Mouse (Mus musculus) spleen, postnatal 36 days (tissue): ENCODE data around the gene Eno2.
A peak's percentile ranks its signal among the peaks of the same experiment; 100 is the strongest.

Experiments
- DNase-seq, 2 experiments: peaks; one replicate each; pipeline ENCODE4 v3.0.0; 2022; ENCODE audit warnings: low spot score in 2 of 2, mixed read lengths in 1 of 2

The Eno2 gene

GRCm38 (mm10) chr6:124740211-124740887, 29.1 kb downstream of the Eno2 start:
- peak; percentile 59 to 68 for DNase-seq

- no peak for DNase-seq
Measured at GRCm38 (mm10) chr6:124739231-124739796, 30.2 kb downstream of the Eno2 start.

GRCm38 (mm10) chr6:124738511-124739023, 30.9 kb downstream of the Eno2 start, which contains the start of gene Ptpn6:
Ptpn6 (minus strand) TSS chr6:124738714.
- DNase-seq: peak in 1 of 2 experiments; percentile 58

GRCm38 (mm10) chr6:124737040-124737439, 32.4 kb downstream of the Eno2 start:
- no peak for DNase-seq

GRCm38 (mm10) chr6:124734417-124734816, 35.1 kb downstream of the Eno2 start:
- no peak for DNase-seq

- DNase-seq: peak; percentile 96
Measured at GRCm38 (mm10) chr6:124732476-124733370, 36.8 kb downstream of the Eno2 start.

- DNase-seq: no peak
Measured at GRCm38 (mm10) chr6:124731038-124731437, 38.4 kb downstream of the Eno2 start.

- DNase-seq: peak; percentile 86 to 91
Measured at GRCm38 (mm10) chr6:124729850-124730705, 39.4 kb downstream of the Eno2 start.

GRCm38 (mm10) chr6:124728621-124729020, 40.9 kb downstream of the Eno2 start:
- DNase-seq: no peak

GRCm38 (mm10) chr6:124724472-124724871, 45.0 kb downstream of the Eno2 start:
- no peak for DNase-seq

GRCm38 (mm10) chr6:124723541-124723940, 45.9 kb downstream of the Eno2 start:
- peak; percentile 79 to 86 for DNase-seq

GRCm38 (mm10) chr6:124722876-124723473, 46.5 kb downstream of the Eno2 start:
- no peak for DNase-seq

- peak; percentile 84 to 86 for DNase-seq
Measured at GRCm38 (mm10) chr6:124720904-124721303, 48.6 kb downstream of the Eno2 start.

GRCm38 (mm10) chr6:124719354-124719978, 50.0 kb downstream of the Eno2 start:
- no peak for DNase-seq

- no peak for DNase-seq
Measured at GRCm38 (mm10) chr6:124718703-124719102, 50.8 kb downstream of the Eno2 start.

GRCm38 (mm10) chr6:124717968-124718367, 51.5 kb downstream of the Eno2 start:
- DNase-seq: no peak

GRCm38 (mm10) chr6:124716864-124717490, 52.5 kb downstream of the Eno2 start:
- peak; percentile 69 to 74 for DNase-seq

- no peak for DNase-seq
Measured at GRCm38 (mm10) chr6:124712918-124713317, 56.6 kb downstream of the Eno2 start.

- DNase-seq: peak; percentile 98
Measured at GRCm38 (mm10) chr6:124711824-124712782, 57.4 kb downstream of the Eno2 start, which contains the start of the genes Emg1 and Phb2. Emg1 (minus strand) TSS chr6:124712178. Phb2 (plus strand) TSS chr6:124712336.
